Mouse (Mus musculus) embryonic facial prominence, embryonic 14.5 days (tissue): ENCODE measurements around the gene Gm49425. TPM values are rescaled to one million over a fixed set of nuclear protein-coding genes. Genes with fewer than 3 reads are reported as not detected.

Source experiments
- ATAC-seq: fragments of 200-750 bp; cut with Nextera tagmentation; 2 replicates; pipeline ENCODE4 v1.8.0; 2017; ENCODE audit warnings: low read depth, moderate number of reproducible peaks, moderate TSS enrichment
- DNase-seq: peaks from one replicate; pipeline ENCODE4 v3.0.0-alpha.2; 2015; ENCODE audit warnings: low spot score
- H3K27ac ChIP-seq: fragments of 300-500 bp; sonication (generic); replicated peaks from 2 replicates; pipeline ENCODE4 v1.5.1; 2014; ENCODE audit warnings: low read depth, mild to moderate bottlenecking, low read length, moderate library complexity
- H3K27me3 ChIP-seq: fragments of 300-500 bp; sonication (generic); replicated peaks from 2 replicates; pipeline ENCODE4 v1.6.1; 2014; ENCODE audit warnings: low read length; ENCODE audit not compliant: control insufficient read depth, insufficient read depth
- H3K36me3 ChIP-seq: fragments of 300-500 bp; sonication (generic); 2 replicates; pipeline ENCODE4 v1.6.1; 2014; ENCODE audit warnings: low read length, mixed read lengths; ENCODE audit not compliant: control insufficient read depth, insufficient read depth
- H3K4me1 ChIP-seq: fragments of 300-500 bp; sonication (generic); 2 replicates; pipeline ENCODE4 v1.6.1; 2014; ENCODE audit warnings: antibody characterized with exemption, low read length; ENCODE audit not compliant: control insufficient read depth, insufficient read depth
- H3K4me2 ChIP-seq: fragments of 300-500 bp; sonication (generic); 2 replicates; pipeline ENCODE4 v1.6.1; 2014; ENCODE audit warnings: low read depth, mild to moderate bottlenecking, low read length, moderate library complexity, mixed read lengths
- H3K4me3 ChIP-seq: fragments of 300-500 bp; sonication (generic); 2 replicates; pipeline ENCODE4 v1.5.1; 2014; ENCODE audit warnings: low read depth, mild to moderate bottlenecking, low read length
- H3K9ac ChIP-seq: fragments of 300-500 bp; sonication (generic); 2 replicates; pipeline ENCODE4 v1.6.1; 2014; ENCODE audit warnings: low read depth, mild to moderate bottlenecking, low read length, moderate library complexity, mixed read lengths
- H3K9me3 ChIP-seq: fragments of 300-500 bp; sonication (generic); 2 replicates; pipeline ENCODE4 v1.6.1; 2016; ENCODE audit warnings: low read length; ENCODE audit not compliant: control insufficient read depth
- WGBS: fragments of 180-500 bp; shearing (Covaris S2); extraction: QIAGEN DNeasy Blood & Tissue Kit; methylation state at CpG from one replicate; pipeline ENCODE4 v1.1.7; 2014; 5-methylcytosine and 5-hydroxymethylcytosine counted together
- microRNA-seq: library from miRNA; unstranded; fragments of <30 nt; microRNA quantifications from one replicate; pipeline ENCODE4, GENCODE M21; 2016; ENCODE audit warnings: borderline number of aligned reads
- polyA plus RNA-seq: library from polyadenylated mRNA; unstranded; fragments of >200 nt; fragmentation: Nextera tagmentation; extraction: Ambion mirVana; gene quantifications from 2 replicates; pipeline ENCODE4 v1.2.1, GENCODE M21; 2014

Gene Gm49425
- polyA plus RNA-seq, 1 experiment from 2014 or later, result 1.6 TPM

GRCm38 (mm10) chr15:101479666-101480060 lies 37.4 kb downstream of the Gm49425 start:
- Histone ChIP-seq H3K4me2 (peak overlapping the region; percentile 59), H3K9me3 (no peaks in the 10 kb centered on the region), H3K27ac (no peak overlapping the region), H3K36me3 (no peaks in the 10 kb centered on the region), H3K27me3 (peaks cover 7% of the 10 kb centered on the region; the same call in 1 of the 2 replicates), H3K4me1 (peaks cover 8% of the 10 kb centered on the region), H3K4me3 (peak overlapping the region; percentile 23), H3K9ac (peak overlapping the region; percentile 38; the same call in 1 of the 2 replicates)
- 37% methylated on average over 11 of the region's 11 CpGs for WGBS
- DNase-seq (no peak), ATAC-seq (no peak)

- Histone ChIP-seq H3K4me3 (peak overlapping the region; percentile 23), H3K4me1 (peaks cover 8% of the 10 kb centered on the region), H3K9me3 (no peaks in the 10 kb centered on the region), H3K27ac (no peak overlapping the region), H3K36me3 (no peaks in the 10 kb centered on the region), H3K4me2 (peak overlapping the region; percentile 59), H3K27me3 (peaks cover 7% of the 10 kb centered on the region; the same call in 1 of the 2 replicates), H3K9ac (peak overlapping the region; percentile 38; the same call in 1 of the 2 replicates)
- DNase-seq (peak; percentile 39), ATAC-seq (peak; percentile 57)
- WGBS, result 9% methylated on average over 25 of the region's 31 CpGs
Measured at GRCm38 (mm10) chr15:101479007-101479665, 37.9 kb downstream of the Gm49425 start.

DNA sequence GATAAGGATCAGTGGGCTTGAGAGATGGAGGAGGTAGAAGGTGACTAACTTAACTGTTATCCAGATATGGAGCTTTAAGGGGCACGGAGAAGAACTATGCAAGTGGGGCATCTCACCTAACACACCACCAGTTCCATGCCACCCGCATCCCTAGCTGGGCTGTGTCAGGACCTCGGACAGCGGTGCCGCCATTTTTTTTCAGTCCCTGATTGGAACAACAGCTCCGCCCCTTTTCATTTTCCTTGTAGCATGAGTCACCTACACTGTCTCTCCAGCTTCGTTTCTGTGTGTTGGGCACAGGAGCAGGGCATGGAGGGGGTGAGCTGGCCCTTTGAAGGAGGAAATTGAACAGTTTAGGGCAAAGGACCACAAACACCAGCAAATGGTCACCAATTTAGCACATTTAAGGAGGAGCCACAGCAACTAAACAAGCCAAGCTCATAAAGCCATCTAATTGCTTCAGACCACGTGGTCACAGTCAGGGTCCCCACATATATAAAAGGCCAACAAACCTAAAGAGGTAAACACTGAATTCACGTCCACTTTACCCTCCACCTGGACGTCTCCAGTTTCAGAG lies 44.0 kb downstream of the Gm49425 start, which contains the start of gene Krt86:
Gene Krt86, plus strand, starts transcription at position 527 of the 577 bp plus-strand sequence.
- ATAC-seq, result no peak
- Histone ChIP-seq H3K9me3 (no peaks in the 10 kb centered on the region), H3K4me2 (no peak within 1 kb of the TSS), H3K27me3 (no peaks in the 10 kb centered on the region; the same call in 1 of the 2 replicates), H3K27ac (no peak within 1 kb of the TSS), H3K4me3 (no peak within 1 kb of the TSS), H3K4me1 (no peaks in the 10 kb centered on the region), H3K36me3 (no peaks in the 10 kb centered on the region), H3K9ac (no peak within 1 kb of the TSS)
- DNase-seq, result peak; percentile 64
- WGBS, result 37% methylated on average over 10 of the region's 10 CpGs

DNA sequence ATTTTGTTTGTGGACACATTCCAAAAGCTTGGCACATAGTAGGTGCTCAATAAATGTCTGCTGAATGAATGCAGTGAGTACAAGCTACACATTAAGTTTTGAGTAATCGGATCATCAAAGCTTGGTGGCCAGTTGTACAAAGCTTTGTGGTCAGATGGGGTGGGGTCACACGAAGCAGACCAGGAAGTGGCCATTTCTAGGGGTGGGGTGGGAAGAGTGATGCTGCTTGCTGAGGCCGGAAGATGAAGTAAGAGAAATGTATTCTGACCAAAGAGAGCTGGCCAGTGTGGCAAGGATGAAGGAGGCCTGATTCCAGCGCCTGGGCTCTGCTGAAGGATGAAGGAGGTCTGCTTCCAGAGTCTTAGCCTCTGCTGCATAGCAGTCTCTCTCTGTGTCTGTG lies 48.0 kb downstream of the Gm49425 start:
- no peak overlapping the region for H3K4me2 ChIP-seq
- DNase-seq, result no peak
- no peaks in the 10 kb centered on the region for H3K36me3 ChIP-seq
- no peak overlapping the region for H3K4me3 ChIP-seq
- no peaks in the 10 kb centered on the region for H3K4me1 ChIP-seq
- 76% methylated on average over 4 of the region's 4 CpGs for WGBS
- no peak for ATAC-seq
- H3K9me3 ChIP-seq, result no peaks in the 10 kb centered on the region
- no peak overlapping the region for H3K9ac ChIP-seq
- no peaks in the 10 kb centered on the region for H3K27me3 ChIP-seq
- no peak overlapping the region for H3K27ac ChIP-seq

Small RNA genes lying within 50 kb of the gene (microRNA-seq; reads per million reads assigned to microRNA genes)
- gene Gm44393, result not detected

Other genes with a start within 250 kb of the Gm49425 start
- gene Atg101, start 233.0 kb downstream of the Gm49425 start, polyA plus RNA-seq, result 49.9 and 62.0 TPM in 2 replicates
- gene 6030408B16Rik, start 224.0 kb downstream of the Gm49425 start, polyA plus RNA-seq, result 0.79 and 0.84 TPM in 2 replicates
- 5.5 and 9.5 TPM in 2 replicates for gene Krt80, start 147.1 kb downstream of the Gm49425 start, polyA plus RNA-seq
- gene Krt7, start 106.2 kb downstream of the Gm49425 start, polyA plus RNA-seq, result 25.1 and 33.0 TPM in 2 replicates
- gene Krt87, start 78.5 kb downstream of the Gm49425 start, polyA plus RNA-seq, result 0.43 and 0.86 TPM in 2 replicates
- gene Krt88, start 69.5 kb downstream of the Gm49425 start, polyA plus RNA-seq, result not detected in 2 replicates
- gene Krt81, start 53.5 kb downstream of the Gm49425 start, polyA plus RNA-seq, result not detected in 2 replicates
- 0.10 and 0.22 TPM in 2 replicates for gene Krt86, start 43.8 kb downstream of the Gm49425 start, polyA plus RNA-seq
- 0.26 TPM in 1 of 2 replicates, not detected in the other for gene Krt83, start 25.7 kb downstream of the Gm49425 start, polyA plus RNA-seq
- not detected in 2 replicates for gene Krt84, start 15.6 kb upstream of the Gm49425 start, polyA plus RNA-seq
- gene Krt82, start 33.4 kb upstream of the Gm49425 start, polyA plus RNA-seq, result 0.09 and 0.10 TPM in 2 replicates
- 0.31 and 0.50 TPM in 2 replicates for gene Krt90, start 45.7 kb upstream of the Gm49425 start, polyA plus RNA-seq
- 2.2 and 2.3 TPM in 2 replicates for gene Krt75, start 56.6 kb upstream of the Gm49425 start, polyA plus RNA-seq
- not detected in 2 replicates for gene Gm5414, start 110.9 kb upstream of the Gm49425 start, polyA plus RNA-seq
- not detected in 2 replicates for gene Gm5478, start 130.1 kb upstream of the Gm49425 start, polyA plus RNA-seq
- gene Krt6b, start 163.0 kb upstream of the Gm49425 start, polyA plus RNA-seq, result 0.16 and 1.2 TPM in 2 replicates
- 34.9 and 120 TPM in 2 replicates for gene Krt6a, start 177.0 kb upstream of the Gm49425 start, polyA plus RNA-seq
- gene Krt5, start 195.6 kb upstream of the Gm49425 start, polyA plus RNA-seq, result 142 and 153 TPM in 2 replicates
- 9.3 and 14.3 TPM in 2 replicates for gene Krt71, start 225.8 kb upstream of the Gm49425 start, polyA plus RNA-seq